Mouse (Mus musculus) liver, embryonic 14.5 days (tissue): ENCODE results near the gene Pmepa1. TPM values are rescaled to one million over a fixed set of nuclear protein-coding genes. Genes with fewer than 3 reads are reported as not detected.

Experiments used
- ATAC-seq: fragments of 200-750 bp; cut with Nextera tagmentation; 2 replicates; pipeline ENCODE4 v1.8.0; 2017; ENCODE audit warnings: moderate number of reproducible peaks, mild to moderate bottlenecking, moderate library complexity; ENCODE audit not compliant: insufficient read depth
- DNase-seq, 3 experiments: peaks; one replicate each; pipeline ENCODE4 v3.0.0-alpha.2; 2012 to 2013; ENCODE audit warnings: low read depth in 3 of 3, low spot score in 3 of 3
- H3K27ac ChIP-seq: fragments of 300-500 bp; sonication (generic); 2 replicates; pipeline ENCODE4 v1.5.1; 2014; ENCODE audit warnings: moderate library complexity, mild to moderate bottlenecking, control low read depth, inconsistent platforms
- H3K27me3 ChIP-seq: fragments of 300-500 bp; sonication (generic); 2 replicates; pipeline ENCODE4 v1.6.1; 2014; ENCODE audit warnings: mild to moderate bottlenecking, low read length, moderate library complexity; ENCODE audit not compliant: control insufficient read depth, insufficient read depth
- H3K36me3 ChIP-seq: fragments of 300-500 bp; sonication (generic); replicated peaks from 2 replicates; pipeline ENCODE4 v1.6.1; 2014; ENCODE audit warnings: low read depth; ENCODE audit not compliant: control insufficient read depth, insufficient read depth
- H3K4me1 ChIP-seq, 2 experiments: fragments of 200-500 bp in 1 of 2; fragments of 300-500 bp in 1 of 2; sonication (generic) in 1 of 2; replicated peaks; 2 replicates each; pipeline ENCODE4 v1.6.1; 2012 to 2014; ENCODE audit warnings: antibody characterized with exemption in 1 of 2, inconsistent platforms in 1 of 2, low read length in 1 of 2; ENCODE audit not compliant: control insufficient read depth in 2 of 2, insufficient read depth in 2 of 2
- H3K4me2 ChIP-seq: fragments of 300-500 bp; sonication (generic); 2 replicates; pipeline ENCODE4 v1.6.1; 2014; ENCODE audit warnings: low read depth, mild to moderate bottlenecking, control low read depth, moderate library complexity
- H3K4me3 ChIP-seq, 2 experiments: fragments of 200-500 bp in 1 of 2; fragments of 300-500 bp in 1 of 2; sonication (generic) in 1 of 2; 2 replicates each; pipeline ENCODE4 v1.5.1; 2012 to 2014; ENCODE audit warnings: low read depth in 2 of 2, low read length in 2 of 2, mild to moderate bottlenecking in 2 of 2, control low read depth in 1 of 2, inconsistent platforms in 1 of 2, moderate library complexity in 1 of 2; ENCODE audit not compliant: insufficient read depth in 1 of 2
- H3K9ac ChIP-seq: fragments of 300-500 bp; sonication (generic); replicated peaks from 2 replicates; pipeline ENCODE4 v1.6.1; 2014; ENCODE audit warnings: mild to moderate bottlenecking, control low read depth, moderate library complexity
- H3K9me3 ChIP-seq: fragments of 300-500 bp; sonication (generic); 2 replicates; pipeline ENCODE4 v1.6.1; 2016; ENCODE audit warnings: low read length, mixed read lengths; ENCODE audit not compliant: control insufficient read depth
- CTCF ChIP-seq: IDR thresholded peaks from 2 replicates; pipeline ENCODE4 v1.5.1; 2016; ENCODE audit warnings: antibody characterized with exemption, low read depth, control low read depth
- EP300 ChIP-seq: IDR thresholded peaks from 2 replicates; pipeline ENCODE4 v1.6.1; 2016; ENCODE audit warnings: antibody characterized with exemption, low read depth
- WGBS: fragments of 180-500 bp; shearing (Covaris S2); extraction: QIAGEN DNeasy Blood & Tissue Kit; methylation state at CpG from one replicate; pipeline ENCODE4 v1.1.7; 2014; ENCODE audit not compliant: insufficient replicate concordance; 5-methylcytosine and 5-hydroxymethylcytosine counted together
- polyA plus RNA-seq, 2 experiments: library from polyadenylated mRNA; depleted of rRNA in 1 of 2; stranded (reverse) in 1 of 2; unstranded in 1 of 2; fragments of >200 nt; fragmentation: Nextera tagmentation in 1 of 2; extraction: Ambion mirVana in 1 of 2; gene quantifications; 2 replicates each; pipeline versions ENCODE4 v1.2.1 to v1.2.3; 2012 to 2014

The Pmepa1 gene
- polyA plus RNA-seq, 2 experiments: 0.04 to 0.20 TPM

DNA sequence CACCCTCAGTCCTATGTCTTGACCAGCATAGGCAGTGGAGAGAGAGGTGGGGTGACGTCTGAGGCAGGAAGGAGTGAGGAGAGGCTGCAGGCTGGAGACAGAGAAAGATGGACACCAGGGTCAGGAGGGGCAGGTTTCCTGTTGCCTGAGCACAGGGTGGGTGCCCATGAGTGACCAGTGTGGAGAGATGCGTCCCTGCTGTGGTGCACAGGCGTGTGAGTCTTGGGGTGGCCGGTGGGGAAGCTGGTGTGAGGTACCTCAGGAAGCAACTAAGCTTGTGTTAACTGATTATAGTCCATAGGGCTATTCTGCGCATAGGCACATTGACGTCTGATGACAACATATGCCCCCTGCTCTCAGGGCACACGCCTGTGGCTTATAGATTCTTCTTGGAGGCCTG lies 97.3 kb downstream of the Pmepa1 start:
- 51% methylated on average over 7 of the region's 7 CpGs for WGBS

DNA sequence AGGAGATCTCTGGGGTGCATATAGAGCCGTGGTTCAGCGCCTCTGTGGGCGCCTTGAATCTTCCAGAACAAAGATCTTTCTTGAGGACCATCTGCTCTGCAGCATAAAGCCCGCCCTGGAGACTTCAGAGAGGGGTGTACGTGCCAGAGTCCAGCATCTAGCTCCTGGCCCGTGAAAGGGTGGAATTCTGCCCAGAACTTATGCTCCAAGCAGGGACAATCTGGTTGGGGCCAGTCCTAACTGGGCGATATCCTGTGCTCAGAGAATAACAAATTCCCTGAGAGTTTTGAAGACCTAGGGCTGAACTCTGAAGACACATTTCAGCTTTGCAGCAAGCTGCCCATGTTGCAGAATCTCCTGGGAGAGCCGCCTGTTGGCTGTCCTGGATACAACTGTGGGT lies 98.4 kb downstream of the Pmepa1 start:
- DNase-seq: no peak
- ATAC-seq: no peak
- no peaks in the 10 kb centered on the region; the same call in 1 of the 2 replicates for H3K27me3 ChIP-seq

More for the DNA sequence above, 97.3 kb downstream of the Pmepa1 start:
- no peak overlapping the region for H3K9ac ChIP-seq
- H3K4me1 ChIP-seq: no peaks in the 10 kb centered on the region; a peak in 1 of 4 replicates
- no peaks in the 10 kb centered on the region for H3K36me3 ChIP-seq
- no peak overlapping the region for H3K27ac ChIP-seq
- ATAC-seq: no peak
- no peaks in the 10 kb centered on the region; the same call in 1 of the 2 replicates for H3K27me3 ChIP-seq
- H3K4me2 ChIP-seq: no peak overlapping the region
- no peak overlapping the region for H3K4me3 ChIP-seq
- no peak for TF ChIP-seq EP300
- TF ChIP-seq CTCF: no peak
- DNase-seq: no peak
- no peaks in the 10 kb centered on the region for H3K9me3 ChIP-seq

DNA sequence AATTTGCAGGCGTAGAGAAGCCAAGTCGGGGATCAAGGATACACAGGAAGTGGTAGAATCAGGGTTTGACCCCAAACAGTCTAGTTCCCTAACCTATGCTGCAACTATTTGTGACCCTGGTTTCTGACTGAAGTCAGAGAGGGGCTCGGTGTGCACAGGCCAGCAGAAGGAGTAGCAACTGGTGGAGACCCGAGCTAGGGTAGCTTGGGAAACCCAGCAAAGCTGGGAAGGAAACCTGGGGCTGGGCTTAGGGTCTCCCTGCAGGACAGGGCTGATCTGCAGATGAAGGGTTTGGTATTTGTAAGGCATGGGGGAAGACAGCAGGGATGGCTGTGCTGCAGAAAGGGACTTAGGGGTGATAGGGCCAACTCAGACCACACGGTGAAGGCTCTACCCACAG lies 98.9 kb downstream of the Pmepa1 start:
- DNase-seq (no peak), ATAC-seq (no peak)
- H3K27ac ChIP-seq: no peak overlapping the region
- H3K36me3 ChIP-seq: no peaks in the 10 kb centered on the region
- no peaks in the 10 kb centered on the region; the same call in 1 of the 2 replicates for H3K27me3 ChIP-seq
- TF ChIP-seq EP300 (no peak), CTCF (no peak)
- WGBS: 21% methylated on average over 5 of the region's 5 CpGs
- no peak overlapping the region for H3K9ac ChIP-seq
- H3K4me2 ChIP-seq: no peak overlapping the region
- H3K4me3 ChIP-seq: no peak overlapping the region
- peaks cover 0 to 12% of the 10 kb centered on the region in 2 experiments; a peak in 2 of 4 replicates for H3K4me1 ChIP-seq
- H3K9me3 ChIP-seq: no peaks in the 10 kb centered on the region

More for the DNA sequence above, 98.4 kb downstream of the Pmepa1 start:
- Histone ChIP-seq H3K9ac (no peak overlapping the region), H3K36me3 (no peaks in the 10 kb centered on the region), H3K4me1 (peaks cover 0 to 9% of the 10 kb centered on the region in 2 experiments; a peak in 2 of 4 replicates), H3K27ac (no peak overlapping the region), H3K4me2 (no peak overlapping the region), H3K9me3 (no peaks in the 10 kb centered on the region), H3K4me3 (no peak overlapping the region)
- WGBS: 52% methylated on average over 8 of the region's 8 CpGs
- no peak for TF ChIP-seq CTCF
- TF ChIP-seq EP300: no peak

DNA sequence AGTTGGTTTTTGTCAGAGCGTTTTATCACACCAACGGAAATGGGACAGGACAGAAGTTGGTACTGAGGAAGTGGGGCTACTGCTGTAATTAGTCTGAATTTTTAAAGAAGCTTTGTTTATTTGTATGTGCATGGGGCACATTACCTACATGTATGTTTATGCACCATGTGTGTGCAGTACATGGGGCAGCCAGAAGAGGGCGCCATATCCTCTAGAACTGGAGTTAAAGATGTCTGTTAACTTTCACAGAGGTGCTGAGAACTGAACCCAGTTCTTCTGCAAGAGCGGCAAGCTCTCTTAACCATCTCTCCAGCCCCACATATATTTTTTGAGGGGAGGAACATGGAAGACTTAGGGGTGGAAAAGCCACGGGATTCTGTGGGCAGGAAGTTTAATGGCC lies 100.6 kb downstream of the Pmepa1 start:
- TF ChIP-seq EP300 (no peak), CTCF (peak; percentile 41)
- no peaks in the 10 kb centered on the region for H3K9me3 ChIP-seq
- WGBS: 69% methylated on average over 5 of the region's 5 CpGs
- ATAC-seq (no peak), DNase-seq (no peak)
- peaks cover 0 to 21% of the 10 kb centered on the region in 2 experiments; a peak in 2 of 4 replicates for H3K4me1 ChIP-seq
- no peak overlapping the region for H3K9ac ChIP-seq
- no peaks in the 10 kb centered on the region for H3K36me3 ChIP-seq
- H3K27ac ChIP-seq: no peak overlapping the region
- H3K4me3 ChIP-seq: no peak overlapping the region
- peaks cover 6% of the 10 kb centered on the region; the same call in 1 of the 2 replicates for H3K27me3 ChIP-seq
- no peak overlapping the region for H3K4me2 ChIP-seq

DNA sequence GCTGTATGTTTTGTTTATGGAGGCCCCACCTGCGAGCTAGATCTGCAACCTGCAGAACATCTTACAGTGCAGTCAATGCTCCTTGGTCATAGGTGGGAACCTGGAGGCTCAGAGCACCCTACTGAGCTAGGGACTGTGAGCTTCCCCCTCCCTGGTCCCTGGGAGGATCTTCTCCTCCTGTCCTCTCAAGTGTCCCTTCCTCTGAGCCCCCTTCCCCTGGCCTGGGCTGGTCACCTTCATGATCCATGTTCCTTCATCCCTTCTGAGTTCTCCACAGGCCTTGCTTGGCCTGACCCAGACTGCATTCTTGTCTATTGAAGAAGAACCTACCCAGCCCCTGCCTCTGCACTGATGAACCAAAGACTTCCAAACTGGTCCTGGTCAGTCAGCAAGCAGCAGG lies 101.8 kb downstream of the Pmepa1 start:
- WGBS: 27% methylated on average over 1 of the region's 1 CpGs
- DNase-seq: no peak

More for the DNA sequence above, 101.8 kb downstream of the Pmepa1 start:
- peaks cover 6% of the 10 kb centered on the region; the same call in 1 of the 2 replicates for H3K27me3 ChIP-seq
- H3K9me3 ChIP-seq: no peaks in the 10 kb centered on the region
- TF ChIP-seq CTCF (no peak), EP300 (no peak)
- H3K4me1 ChIP-seq: peaks cover 0 to 23% of the 10 kb centered on the region in 2 experiments; a peak in 2 of 4 replicates
- H3K9ac ChIP-seq: no peak overlapping the region
- H3K4me2 ChIP-seq: peak overlapping the region; percentile 35; the same call in 1 of the 2 replicates
- no peak overlapping the region for H3K4me3 ChIP-seq
- H3K36me3 ChIP-seq: no peaks in the 10 kb centered on the region
- no peak overlapping the region for H3K27ac ChIP-seq
- ATAC-seq: no peak

Other genes with a start within 250 kb of the Pmepa1 start
- gene Ctcfl, start 157.0 kb downstream of the Pmepa1 start, polyA plus RNA-seq (2012; rRNA removed): 0.01 and 0.02 TPM in 2 replicates
- gene Ctcfl, start 157.0 kb downstream of the Pmepa1 start, polyA plus RNA-seq (2014; fragmentation: Nextera tagmentation; extraction: Ambion mirVana): not detected in 2 replicates
- gene Pck1, start 123.5 kb downstream of the Pmepa1 start, polyA plus RNA-seq (2012; rRNA removed): 0.15 and 0.16 TPM in 2 replicates
- gene Pck1, start 123.5 kb downstream of the Pmepa1 start, polyA plus RNA-seq (2014; fragmentation: Nextera tagmentation; extraction: Ambion mirVana): 0.13 and 0.18 TPM in 2 replicates
- 0.21 and 0.64 TPM in 2 replicates for gene Zbp1, start 57.6 kb downstream of the Pmepa1 start, polyA plus RNA-seq (2012; rRNA removed)
- 0.83 and 1.0 TPM in 2 replicates for gene Zbp1, start 57.6 kb downstream of the Pmepa1 start, polyA plus RNA-seq (2014; fragmentation: Nextera tagmentation; extraction: Ambion mirVana)
- not detected in 2 replicates for gene 1700021F07Rik, start 246.1 kb upstream of the Pmepa1 start, polyA plus RNA-seq (2012; rRNA removed)
- not detected in 2 replicates for gene 1700021F07Rik, start 246.1 kb upstream of the Pmepa1 start, polyA plus RNA-seq (2014; fragmentation: Nextera tagmentation; extraction: Ambion mirVana)